Mouse (Mus musculus) thymus, adult 2 months (tissue): ENCODE results near the gene Rrp9. TPM values are rescaled to one million over a fixed set of nuclear protein-coding genes. Genes with fewer than 3 reads are reported as not detected.

ENCODE experiments used
- DNase-seq: peaks from one replicate; pipeline ENCODE4 v3.0.0; 2021
- H3K27ac ChIP-seq: fragments of 200-500 bp; 2 replicates; pipeline ENCODE4 v1.5.1; 2012; ENCODE audit warnings: low read length, control low read depth; ENCODE audit not compliant: control insufficient read depth, insufficient read depth
- H3K27me3 ChIP-seq: fragments of 200-500 bp; 2 replicates; pipeline ENCODE4 v1.6.1; 2012; ENCODE audit warnings: mild to moderate bottlenecking, low read length, moderate library complexity, mixed read lengths; ENCODE audit not compliant: control insufficient read depth, insufficient read depth
- H3K36me3 ChIP-seq: fragments of 200-500 bp; 2 replicates; pipeline ENCODE4 v1.6.1; 2012; ENCODE audit warnings: mild to moderate bottlenecking, low read length, moderate library complexity; ENCODE audit not compliant: control insufficient read depth, insufficient read depth
- H3K4me1 ChIP-seq: fragments of 200-500 bp; replicated peaks from 2 replicates; pipeline ENCODE4 v1.6.1; 2012; ENCODE audit warnings: low read length; ENCODE audit not compliant: control insufficient read depth, insufficient read depth
- H3K4me3 ChIP-seq: fragments of 200-500 bp; 2 replicates; pipeline ENCODE4 v1.5.1; 2012; ENCODE audit warnings: mild to moderate bottlenecking, low read length, control low read depth, moderate library complexity; ENCODE audit not compliant: control insufficient read depth, insufficient read depth
- CTCF ChIP-seq: fragments of 200-500 bp; IDR thresholded peaks from 2 replicates; pipeline ENCODE4 v1.5.1; 2012; ENCODE audit warnings: mild to moderate bottlenecking, control low read depth, low read length, moderate library complexity, borderline replicate concordance; ENCODE audit not compliant: control insufficient read depth, poor library complexity, insufficient read depth; ENCODE audit errors: extremely low read depth
- POLR2A ChIP-seq: fragments of 200-500 bp; IDR thresholded peaks from 2 replicates; pipeline ENCODE4 v1.6.1; 2012; ENCODE audit warnings: mild to moderate bottlenecking, low read length, control low read depth, moderate library complexity; ENCODE audit not compliant: control insufficient read depth, poor library complexity, insufficient read depth; ENCODE audit errors: extremely low read depth
- WGBS: fragments of 180-500 bp; shearing (Covaris S2); methylation state at CpG from one replicate; pipeline ENCODE4 v1.1.7; 2018; 5-methylcytosine and 5-hydroxymethylcytosine counted together
- polyA plus RNA-seq: library from polyadenylated mRNA; depleted of rRNA; stranded (reverse); fragments of >200 nt; gene quantifications from 2 replicates; pipeline ENCODE4 v1.2.3, GENCODE M21; 2012

Rrp9 gene
- polyA plus RNA-seq, 1 experiment: 58.8 TPM

DNA sequence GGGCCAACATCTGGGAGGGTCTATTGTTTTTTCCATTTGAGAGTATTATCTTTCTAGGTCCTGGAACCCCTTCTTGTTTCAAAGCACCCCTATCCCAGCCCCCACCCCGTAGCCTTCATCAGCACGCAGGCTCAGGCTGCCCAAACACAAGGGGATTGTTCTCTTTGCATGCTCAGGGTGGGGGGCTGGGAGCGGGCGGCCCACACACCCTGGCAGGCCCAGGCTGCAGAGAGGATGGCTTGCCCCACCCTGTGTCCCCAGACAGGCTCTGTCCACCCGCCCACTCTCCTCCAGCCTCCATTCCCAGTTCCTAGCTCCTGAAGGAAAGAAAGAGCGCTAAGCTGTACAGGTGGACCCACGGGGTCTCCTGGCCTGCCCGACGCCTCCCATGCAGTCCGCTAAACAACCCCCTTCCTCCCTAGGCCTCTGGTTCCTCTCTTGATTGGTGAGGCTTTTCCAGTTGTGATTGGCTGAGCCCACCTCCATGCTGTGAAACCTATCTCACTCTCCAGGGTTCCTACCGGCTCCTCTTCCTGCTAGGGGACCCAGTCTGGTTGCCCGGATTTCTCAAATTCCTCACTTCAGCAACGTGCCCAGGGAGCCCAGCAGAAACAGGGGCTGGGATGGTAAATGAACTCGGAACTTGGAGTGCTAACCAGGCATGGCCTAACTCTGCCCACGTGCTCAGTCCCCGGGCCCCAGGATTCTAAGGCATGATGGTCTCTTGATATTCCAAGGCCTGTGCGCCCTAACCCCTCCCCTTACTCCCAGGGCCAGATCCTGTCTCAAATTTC lies 20.7 kb upstream of the Rrp9 start:
- peaks cover 9% of the 10 kb centered on the region for H3K4me1 ChIP-seq
- no peak for DNase-seq
- no peaks in the 10 kb centered on the region for H3K36me3 ChIP-seq
- H3K27me3 ChIP-seq: no peaks in the 10 kb centered on the region
- no peak overlapping the region for H3K27ac ChIP-seq
- no peak overlapping the region for H3K4me3 ChIP-seq
- 89% methylated on average over 17 of the region's 17 CpGs for WGBS
- TF ChIP-seq POLR2A (no peak), CTCF (no peak)

- DNase-seq: no peak
- H3K4me3 ChIP-seq: no peak overlapping the region
- TF ChIP-seq POLR2A (no peak), CTCF (no peak)
- H3K27me3 ChIP-seq: no peaks in the 10 kb centered on the region
- no peak overlapping the region for H3K27ac ChIP-seq
- peaks cover 9% of the 10 kb centered on the region for H3K4me1 ChIP-seq
- H3K36me3 ChIP-seq: no peaks in the 10 kb centered on the region
- 90% methylated on average over 15 of the region's 15 CpGs for WGBS
Measured at GRCm38 (mm10) chr9:106456325-106457162, 19.2 kb upstream of the Rrp9 start.

DNA sequence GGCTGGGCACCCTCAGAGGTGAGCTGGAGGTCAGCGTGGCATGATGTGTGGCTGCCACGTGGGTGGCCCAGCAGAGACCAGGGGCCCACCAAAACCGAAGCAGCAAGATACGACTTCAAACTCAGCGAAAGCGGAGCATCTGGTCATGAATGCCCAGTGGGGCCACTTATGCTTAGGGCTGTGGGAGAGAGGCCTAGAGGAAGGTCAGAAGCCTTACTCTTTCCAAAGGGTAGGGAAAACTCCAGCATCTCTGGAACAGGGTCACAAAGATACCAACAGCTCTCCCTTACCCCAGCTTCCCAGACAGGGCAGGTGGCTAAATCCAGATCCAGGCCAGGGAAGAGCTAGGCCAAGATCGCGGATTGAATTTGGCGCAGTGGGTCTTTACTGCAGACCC lies 18.6 kb upstream of the Rrp9 start:
- no peaks in the 10 kb centered on the region for H3K27me3 ChIP-seq
- WGBS: 95% methylated on average over 9 of the region's 9 CpGs

GRCm38 (mm10) chr9:106457920-106458319 lies 17.8 kb upstream of the Rrp9 start:
- TF ChIP-seq POLR2A: no peak
- no peak for TF ChIP-seq CTCF
- no peak overlapping the region for H3K27ac ChIP-seq
- peaks cover 9% of the 10 kb centered on the region for H3K4me1 ChIP-seq
- 97% methylated on average over 5 of the region's 5 CpGs for WGBS
- H3K36me3 ChIP-seq: no peaks in the 10 kb centered on the region
- DNase-seq: no peak
- no peaks in the 10 kb centered on the region for H3K27me3 ChIP-seq
- no peak overlapping the region for H3K4me3 ChIP-seq

More for the DNA sequence above, 18.6 kb upstream of the Rrp9 start:
- H3K27ac ChIP-seq: no peak overlapping the region
- H3K36me3 ChIP-seq: no peaks in the 10 kb centered on the region
- no peak for DNase-seq
- TF ChIP-seq POLR2A: no peak
- TF ChIP-seq CTCF: no peak
- no peak overlapping the region for H3K4me3 ChIP-seq
- H3K4me1 ChIP-seq: peaks cover 9% of the 10 kb centered on the region

- no peak overlapping the region for H3K4me3 ChIP-seq
- WGBS: 93% methylated on average over 15 of the region's 15 CpGs
- H3K4me1 ChIP-seq: peaks cover 2% of the 10 kb centered on the region; the same call in 1 of the 2 replicates
- no peaks in the 10 kb centered on the region for H3K36me3 ChIP-seq
- H3K27me3 ChIP-seq: peaks cover 6% of the 10 kb centered on the region; the same call in 1 of the 2 replicates
- TF ChIP-seq CTCF (no peak), POLR2A (no peak)
- DNase-seq: no peak
- no peak overlapping the region for H3K27ac ChIP-seq
Measured at GRCm38 (mm10) chr9:106459946-106460345, 15.8 kb upstream of the Rrp9 start.

DNA sequence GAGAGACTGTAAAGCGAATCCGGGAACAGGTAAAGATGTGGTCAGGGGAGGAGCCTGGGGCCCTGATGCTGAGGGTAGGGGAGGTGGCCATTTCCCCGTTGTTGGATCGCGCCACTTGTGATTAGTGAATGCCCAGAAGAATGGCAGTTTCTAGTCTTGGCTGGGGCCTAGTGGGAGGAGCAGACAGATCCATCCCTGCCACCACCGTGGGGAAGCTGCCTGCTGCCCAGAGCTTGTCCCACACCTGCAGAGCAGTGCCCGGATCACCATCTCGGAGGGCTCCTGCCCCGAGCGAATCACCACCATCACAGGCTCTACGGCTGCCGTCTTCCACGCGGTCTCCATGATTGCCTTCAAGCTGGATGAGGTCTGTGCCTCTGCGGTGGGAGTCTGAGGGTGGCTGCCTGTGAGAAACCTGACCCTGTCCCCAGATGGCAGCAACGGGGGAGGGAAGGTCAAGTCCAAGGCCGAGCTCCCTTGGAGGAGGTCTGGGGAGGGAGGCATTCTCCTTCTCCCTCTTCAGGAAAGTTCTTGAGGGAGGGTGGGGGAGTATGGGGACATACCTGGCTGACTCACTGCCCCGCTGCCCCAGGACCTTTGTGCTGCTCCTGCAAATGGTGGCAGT lies 15.2 kb upstream of the Rrp9 start:
- TF ChIP-seq CTCF (no peak), POLR2A (no peak)
- Histone ChIP-seq H3K27me3 (peaks cover 9% of the 10 kb centered on the region; the same call in 1 of the 2 replicates), H3K27ac (no peak overlapping the region), H3K36me3 (no peaks in the 10 kb centered on the region), H3K4me3 (no peak overlapping the region), H3K4me1 (peaks cover 6% of the 10 kb centered on the region; the same call in 1 of the 2 replicates)
- WGBS: 96% methylated on average over 18 of the region's 18 CpGs
- DNase-seq: no peak
